Mouse (Mus musculus) heart, postnatal 0 days (tissue): Measurements from ENCODE around the gene Pigv. TPM values are rescaled to one million over a fixed set of nuclear protein-coding genes. Genes with fewer than 3 reads are reported as not detected.

Experiments used
- ATAC-seq: fragments of 200-750 bp; cut with Nextera tagmentation; 2 replicates; pipeline ENCODE4 v1.8.0; 2017; ENCODE audit warnings: low read depth, moderate number of reproducible peaks, moderate library complexity; ENCODE audit not compliant: insufficient read depth
- DNase-seq: peaks from one replicate; pipeline ENCODE4 v3.0.0-alpha.2; 2016; ENCODE audit warnings: low spot score
- H3K27ac ChIP-seq: fragments of 300-500 bp; sonication (generic); 2 replicates; pipeline ENCODE4 v1.5.1; 2014; ENCODE audit warnings: low read depth, mild to moderate bottlenecking
- H3K27me3 ChIP-seq: fragments of 300-500 bp; sonication (generic); 2 replicates; pipeline ENCODE4 v1.6.1; 2014; ENCODE audit warnings: low read length, mixed read lengths; ENCODE audit not compliant: control insufficient read depth, insufficient read depth
- H3K36me3 ChIP-seq: fragments of 300-500 bp; sonication (generic); replicated peaks from 2 replicates; pipeline ENCODE4 v1.6.1; 2014; ENCODE audit warnings: low read length, mixed read lengths; ENCODE audit not compliant: control insufficient read depth, insufficient read depth
- H3K4me1 ChIP-seq: fragments of 300-500 bp; sonication (generic); 2 replicates; pipeline ENCODE4 v1.6.1; 2014; ENCODE audit warnings: antibody characterized with exemption; ENCODE audit not compliant: control insufficient read depth, insufficient read depth
- H3K4me2 ChIP-seq: fragments of 300-500 bp; sonication (generic); 2 replicates; pipeline ENCODE4 v1.6.1; 2014; ENCODE audit warnings: low read depth, mild to moderate bottlenecking, low read length, moderate library complexity
- H3K4me3 ChIP-seq: fragments of 300-500 bp; sonication (generic); 2 replicates; pipeline ENCODE4 v1.5.1; 2014; ENCODE audit warnings: low read depth, low read length
- H3K9ac ChIP-seq: fragments of 300-500 bp; sonication (generic); replicated peaks from 2 replicates; pipeline ENCODE4 v1.6.1; 2014; ENCODE audit warnings: low read depth, low read length, mixed read lengths
- H3K9me3 ChIP-seq: fragments of 300-500 bp; sonication (generic); replicated peaks from 2 replicates; pipeline ENCODE4 v1.6.1; 2016; ENCODE audit warnings: low read length; ENCODE audit not compliant: control insufficient read depth
- CTCF ChIP-seq: IDR thresholded peaks from 2 replicates; pipeline ENCODE4 v1.5.1; 2016; ENCODE audit warnings: antibody characterized with exemption, control low read depth, low read depth
- EP300 ChIP-seq: IDR thresholded peaks from 2 replicates; pipeline ENCODE4 v1.6.1; 2016; ENCODE audit warnings: antibody characterized with exemption, low read depth
- WGBS: fragments of 180-500 bp; shearing (Covaris S2); extraction: QIAGEN DNeasy Blood & Tissue Kit; methylation state at CpG from one replicate; pipeline ENCODE4 v1.1.7; 2014; 5-methylcytosine and 5-hydroxymethylcytosine counted together
- polyA plus RNA-seq: library from polyadenylated mRNA; unstranded; fragments of >200 nt; fragmentation: Nextera tagmentation; extraction: Ambion mirVana; gene quantifications from 2 replicates; pipeline ENCODE4 v1.2.1, GENCODE M21; 2015
- total RNA-seq: library from RNA; depleted of rRNA; stranded (reverse); fragments of >200 nt; gene quantifications from 2 replicates; pipeline ENCODE4 v1.2.3, GENCODE M21; 2014; ENCODE audit warnings: low replicate concordance; rRNA removed

The Pigv gene
- total RNA-seq: 8.7 and 13.7 TPM in 2 replicates
- polyA plus RNA-seq: 12.9 and 13.5 TPM in 2 replicates

DNA sequence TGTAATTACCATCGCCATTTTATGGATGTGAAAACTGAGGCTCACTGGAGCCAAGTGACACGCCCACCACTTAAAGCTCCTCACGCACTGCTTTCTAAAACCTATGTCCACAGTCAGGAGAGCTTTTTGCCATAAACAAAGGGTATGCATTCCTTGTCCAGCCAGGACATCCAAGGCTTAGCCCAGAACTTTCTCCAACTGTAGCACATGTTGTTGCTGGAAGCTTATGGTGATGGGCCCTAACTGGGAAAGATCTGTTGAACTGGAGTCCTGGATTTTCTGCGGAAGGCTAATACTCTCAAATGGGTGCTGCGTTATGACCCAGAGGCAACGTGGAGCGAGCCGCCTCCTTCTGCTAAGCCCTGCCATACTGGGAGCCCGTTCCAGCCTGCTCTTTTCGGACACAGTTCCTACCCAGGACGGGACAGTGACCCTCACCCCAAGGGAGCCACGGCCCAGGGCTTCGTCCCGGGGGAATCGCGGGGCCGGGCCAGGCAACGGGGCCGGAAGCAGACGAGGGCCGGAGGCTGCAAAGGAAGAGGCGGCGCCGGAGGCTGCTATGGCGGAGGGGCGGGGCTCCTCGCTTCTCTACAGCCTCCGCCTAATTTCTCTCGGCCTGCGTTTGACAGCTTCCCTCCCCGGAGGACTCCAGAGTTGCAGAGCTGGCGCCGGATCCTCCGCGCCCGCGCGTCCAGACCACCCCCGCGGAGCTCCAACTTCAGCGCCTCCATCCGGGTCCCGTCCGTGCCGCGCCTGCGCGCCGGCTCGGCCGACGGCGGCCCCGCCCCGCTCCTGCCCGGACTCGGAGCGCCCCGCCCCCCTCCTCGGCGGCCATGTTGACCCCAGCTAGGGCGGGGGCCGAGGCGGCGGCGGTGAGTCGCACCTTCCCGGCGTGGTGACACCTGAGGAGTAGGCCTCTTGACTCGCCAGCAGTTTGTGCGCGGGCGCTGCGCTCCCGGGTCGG lies at the start of gene Pigv:
Gene Pigv, minus strand, starts transcription at position 767 of the 964 bp plus-strand sequence.
- Histone ChIP-seq H3K9ac (peak within 1 kb of the TSS; percentile 88), H3K9me3 (no peaks in the 10 kb centered on the region), H3K4me1 (peaks cover 33% of the 10 kb centered on the region), H3K36me3 (peaks cover 13% of the 10 kb centered on the region), H3K27ac (peak within 1 kb of the TSS; percentile 100), H3K27me3 (no peaks in the 10 kb centered on the region), H3K4me3 (peak within 1 kb of the TSS; percentile 86), H3K4me2 (peak within 1 kb of the TSS; percentile 80)
- WGBS: under 1% methylated on average over 37 of the region's 76 CpGs
- TF ChIP-seq EP300 (no peak), CTCF (peak; percentile 2; the same call in 1 of the 2 replicates)
- peak; percentile 91 for ATAC-seq
- DNase-seq: peak; percentile 86

DNA sequence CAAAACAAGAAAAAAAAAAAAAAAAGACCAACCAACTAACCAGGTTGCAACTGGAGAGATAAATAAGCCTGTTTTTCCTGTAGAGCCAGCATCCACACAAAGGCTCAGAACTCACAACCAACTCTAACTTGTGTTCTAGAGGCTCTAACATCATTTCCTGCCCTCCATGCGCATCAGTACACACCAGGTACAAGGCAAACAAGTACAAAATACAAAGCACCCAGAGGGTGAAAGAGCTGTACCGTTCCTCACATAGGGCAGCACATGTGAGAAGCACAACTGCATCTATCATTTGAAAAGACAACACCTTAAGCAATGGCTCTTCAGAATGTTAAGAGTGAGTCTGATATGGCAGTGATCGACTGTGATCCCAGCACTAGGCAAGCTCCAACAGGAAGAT lies 47.3 kb upstream of the Pigv start:
- peaks cover 77% of the 10 kb centered on the region for H3K36me3 ChIP-seq

DNA sequence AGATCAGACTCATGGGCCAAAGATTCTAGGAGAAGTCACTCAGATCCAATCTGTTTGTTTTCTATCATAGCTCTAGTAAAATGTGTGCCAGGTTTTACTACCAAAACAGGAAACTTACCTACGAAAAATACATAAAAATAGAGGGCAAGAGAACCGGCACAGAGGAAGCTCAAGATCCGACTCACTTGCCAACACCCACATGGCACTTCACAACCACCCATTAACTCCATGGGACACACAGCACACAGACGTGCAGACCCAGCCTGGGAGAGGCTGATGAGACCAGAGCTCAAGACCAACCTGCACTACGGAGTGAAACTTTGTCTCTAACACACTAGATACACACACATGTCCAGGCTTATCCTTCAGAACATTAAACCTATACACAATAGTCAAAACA lies 40.3 kb upstream of the Pigv start:
- TF ChIP-seq EP300 (no peak), CTCF (no peak)
- Histone ChIP-seq H3K4me1 (peaks cover 11% of the 10 kb centered on the region), H3K27ac (no peak overlapping the region), H3K36me3 (peaks cover 62% of the 10 kb centered on the region), H3K4me2 (no peak overlapping the region), H3K27me3 (no peaks in the 10 kb centered on the region), H3K9me3 (no peaks in the 10 kb centered on the region), H3K4me3 (no peak overlapping the region), H3K9ac (no peak overlapping the region)
- ATAC-seq (no peak), DNase-seq (no peak)
- 74% methylated on average over 5 of the region's 5 CpGs for WGBS

More for the DNA sequence above, 47.3 kb upstream of the Pigv start:
- H3K9ac ChIP-seq: no peak overlapping the region
- no peak overlapping the region for H3K4me3 ChIP-seq
- H3K4me2 ChIP-seq: no peak overlapping the region
- DNase-seq (no peak), ATAC-seq (no peak)
- TF ChIP-seq CTCF: no peak
- no peak for TF ChIP-seq EP300
- no peaks in the 10 kb centered on the region for H3K9me3 ChIP-seq
- H3K27me3 ChIP-seq: no peaks in the 10 kb centered on the region
- peaks cover 5% of the 10 kb centered on the region; the same call in 1 of the 2 replicates for H3K4me1 ChIP-seq
- 78% methylated on average over 3 of the region's 3 CpGs for WGBS
- H3K27ac ChIP-seq: no peak overlapping the region

GRCm38 (mm10) chr4:133711307-133712076 lies 39.0 kb upstream of the Pigv start:
- 77% methylated on average over 6 of the region's 6 CpGs for WGBS
- H3K9me3 ChIP-seq: no peaks in the 10 kb centered on the region
- H3K27me3 ChIP-seq: no peaks in the 10 kb centered on the region
- H3K4me3 ChIP-seq: no peak overlapping the region
- H3K36me3 ChIP-seq: peaks cover 50% of the 10 kb centered on the region
- H3K27ac ChIP-seq: no peak overlapping the region
- no peak overlapping the region for H3K4me2 ChIP-seq
- no peak overlapping the region for H3K9ac ChIP-seq
- ATAC-seq: no peak
- peaks cover 24% of the 10 kb centered on the region for H3K4me1 ChIP-seq
- no peak for TF ChIP-seq EP300
- TF ChIP-seq CTCF: no peak
- no peak for DNase-seq

GRCm38 (mm10) chr4:133709395-133709794 lies 36.9 kb upstream of the Pigv start:
- H3K27ac ChIP-seq: no peak overlapping the region
- H3K4me1 ChIP-seq: peaks cover 42% of the 10 kb centered on the region
- WGBS: 41% methylated on average over 2 of the region's 2 CpGs
- H3K36me3 ChIP-seq: peaks cover 35% of the 10 kb centered on the region
- no peak for TF ChIP-seq CTCF
- TF ChIP-seq EP300: no peak
- no peak overlapping the region for H3K9ac ChIP-seq
- no peaks in the 10 kb centered on the region for H3K9me3 ChIP-seq
- H3K4me2 ChIP-seq: no peak overlapping the region
- no peak for ATAC-seq
- DNase-seq: no peak
- H3K4me3 ChIP-seq: no peak overlapping the region
- no peaks in the 10 kb centered on the region for H3K27me3 ChIP-seq
